Mouse (Mus musculus) gastrocnemius, postnatal 10 days (tissue): ENCODE data around the gene Pmis2. TPM values are rescaled to one million over a fixed set of nuclear protein-coding genes. Genes with fewer than 3 reads are reported as not detected.

ENCODE experiments used
- DNase-seq: peaks from one replicate; pipeline ENCODE4 v3.0.0; 2021; ENCODE audit warnings: mixed read lengths
- total RNA-seq, 2 experiments: library from RNA; stranded (reverse); gene quantifications; 2 replicates each; pipeline ENCODE4 v1.2.3; 2021

The Pmis2 gene
- total RNA-seq, 2 experiments from 2014 or later: 1.3 to 1.5 TPM

GRCm38 (mm10) chr7:30633762-30634412, 37.5 kb downstream of the Pmis2 start:
- DNase-seq: no peak

- DNase-seq: no peak
These were observed 42.4 kb downstream of the Pmis2 start for GRCm38 (mm10) chr7:30629013-30629412.

- no peak for DNase-seq
These were observed 44.8 kb downstream of the Pmis2 start for GRCm38 (mm10) chr7:30626647-30627046.

GRCm38 (mm10) chr7:30625530-30626384, 45.6 kb downstream of the Pmis2 start, which contains the start of gene Cox6b1:
Cox6b1 (minus strand) TSS chr7:30626151.
- peak; percentile 87 for DNase-seq

Other genes with a start within 250 kb of the Pmis2 start
- gene Nfkbid, start 249.9 kb downstream of the Pmis2 start, total RNA-seq: under 1 TPM; 0.14 to 0.45 TPM
- gene Aplp1, start 226.1 kb downstream of the Pmis2 start, total RNA-seq: 1 to 10 TPM; 3.3 to 4.4 TPM
- gene Kirrel2, start 213.9 kb downstream of the Pmis2 start, total RNA-seq: not detected
- gene Nphs1, start 213.3 kb downstream of the Pmis2 start, total RNA-seq: not detected
- not detected for gene Prodh2, start 178.0 kb downstream of the Pmis2 start, total RNA-seq
- 1 to 10 TPM; 3.2 to 4.8 TPM for gene Arhgap33, start 136.5 kb downstream of the Pmis2 start, total RNA-seq
- gene Hspb6, start 119.4 kb downstream of the Pmis2 start, total RNA-seq: 100 to 1,000 TPM; 304 to 323 TPM
- gene Proser3, start 119.3 kb downstream of the Pmis2 start, total RNA-seq: 1 to 10 TPM; 3.8 to 6.2 TPM
- 10 to 100 TPM; 11.0 to 16.3 TPM for gene Lin37, start 111.8 kb downstream of the Pmis2 start, total RNA-seq
- 10 to 100 TPM; 56.3 to 57.5 TPM for gene U2af1l4, start 108.3 kb downstream of the Pmis2 start, total RNA-seq
- gene Gm49396, start 108.3 kb downstream of the Pmis2 start, total RNA-seq: 1 to 10 TPM; 1.5 to 2.3 TPM
- gene Psenen, start 108.0 kb downstream of the Pmis2 start, total RNA-seq: 100 to 1,000 TPM in 1 of 2 experiments, 10 to 100 TPM in 1; 93.7 to 104 TPM
- gene Igflr1, start 106.2 kb downstream of the Pmis2 start, total RNA-seq: 1 to 10 TPM; 1.4 to 2.3 TPM
- 10 to 100 TPM; 21.4 to 26.8 TPM for gene Kmt2b, start 82.9 kb downstream of the Pmis2 start, total RNA-seq
- not detected for gene Zbtb32, start 72.7 kb downstream of the Pmis2 start, total RNA-seq
- gene Upk1a, start 58.8 kb downstream of the Pmis2 start, total RNA-seq: under 1 TPM; 0.16 to 0.29 TPM
- 1,000 to 10,000 TPM; 1,178 to 1,379 TPM for gene Cox6b1, start 45.5 kb downstream of the Pmis2 start, total RNA-seq
- gene Etv2, start 35.8 kb downstream of the Pmis2 start, total RNA-seq: not detected
- 10 to 100 TPM; 42.4 to 44.4 TPM for gene Rbm42, start 21.3 kb downstream of the Pmis2 start, total RNA-seq
- 1 to 10 TPM; 3.7 to 5.7 TPM for gene Haus5, start 6.6 kb downstream of the Pmis2 start, total RNA-seq
- gene 2200002J24Rik, start 27.3 kb upstream of the Pmis2 start, total RNA-seq: not detected
- not detected for gene Atp4a, start 40.6 kb upstream of the Pmis2 start, total RNA-seq
- gene Tmem147, start 57.9 kb upstream of the Pmis2 start, total RNA-seq: 100 to 1,000 TPM; 166 to 178 TPM
- not detected for gene Gapdhs, start 72.1 kb upstream of the Pmis2 start, total RNA-seq
- 1 to 10 TPM; 3.5 to 5.8 TPM for gene Sbsn, start 79.9 kb upstream of the Pmis2 start, total RNA-seq
- gene Dmkn, start 92.2 kb upstream of the Pmis2 start, total RNA-seq: under 1 TPM in 1 of 2 experiments, not detected in 1; 0.33 TPM
- 1 to 10 TPM; 3.4 to 6.0 TPM for gene Krtdap, start 116.3 kb upstream of the Pmis2 start, total RNA-seq
- gene Ffar2, start 152.2 kb upstream of the Pmis2 start, total RNA-seq: 1 to 10 TPM in 1 of 2 experiments, under 1 TPM in 1; 0.56 to 1.2 TPM
- gene Ffar3, start 184.6 kb upstream of the Pmis2 start, total RNA-seq: not detected
- not detected for gene Ffar1, start 190.0 kb upstream of the Pmis2 start, total RNA-seq
- 1 to 10 TPM in 1 of 2 experiments, not detected in 1; 2.3 TPM for gene Cd22, start 208.7 kb upstream of the Pmis2 start, total RNA-seq
- 10 to 100 TPM in 1 of 2 experiments, 1 to 10 TPM in 1; 8.4 to 10.4 TPM for gene Mag, start 243.3 kb upstream of the Pmis2 start, total RNA-seq